Mouse (Mus musculus) c-Kit-positive CD71-negative TER-119-negative erythroid progenitor cells, embryonic 14.5 days (primary cell): ENCODE measurements at regions not wholly inside any gene's neighbourhood (a gene's known extent, or its start where the extent isn't known, plus 50 kb on each side); places are given as distances from the start of the nearest gene placed in this dataset.
"Not testable (repeated sequence)": the region's sequence is repeated elsewhere in the genome, so short reads cannot be mapped to it uniquely, and the experiment has no call there.

Experiments
- DNase-seq: peaks from one replicate; pipeline ENCODE4 v3.0.0-alpha.2; 2013; ENCODE audit warnings: low read depth

GRCm38 (mm10) chr17:4425342-4425741 is 568.8 kb upstream of the Arid1b start:
- DNase-seq = no peak

DNA sequence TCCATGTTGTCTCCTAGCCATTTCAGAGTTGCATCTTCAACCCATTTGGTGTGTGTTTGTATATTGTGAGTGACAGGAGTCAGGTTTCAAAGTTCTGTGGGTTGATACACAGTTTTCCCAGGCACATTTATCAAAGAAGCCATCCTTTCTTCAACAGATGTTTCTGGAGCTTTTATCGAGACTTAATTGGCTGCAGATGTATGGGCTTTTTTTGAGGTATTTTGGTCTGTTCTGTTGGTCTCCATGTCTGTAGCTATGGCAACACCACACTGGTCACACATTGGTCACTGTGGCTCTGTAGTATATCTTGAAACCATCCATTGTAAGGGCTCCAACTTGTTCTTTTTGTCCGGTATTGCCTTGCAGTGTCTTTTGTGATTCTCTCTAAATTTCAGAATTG is 565.1 kb upstream of the Arid1b start:
- DNase-seq = no peak

GRCm38 (mm10) chr17:4445606-4446005 is 548.5 kb upstream of the Arid1b start:
- no peak for DNase-seq

DNA sequence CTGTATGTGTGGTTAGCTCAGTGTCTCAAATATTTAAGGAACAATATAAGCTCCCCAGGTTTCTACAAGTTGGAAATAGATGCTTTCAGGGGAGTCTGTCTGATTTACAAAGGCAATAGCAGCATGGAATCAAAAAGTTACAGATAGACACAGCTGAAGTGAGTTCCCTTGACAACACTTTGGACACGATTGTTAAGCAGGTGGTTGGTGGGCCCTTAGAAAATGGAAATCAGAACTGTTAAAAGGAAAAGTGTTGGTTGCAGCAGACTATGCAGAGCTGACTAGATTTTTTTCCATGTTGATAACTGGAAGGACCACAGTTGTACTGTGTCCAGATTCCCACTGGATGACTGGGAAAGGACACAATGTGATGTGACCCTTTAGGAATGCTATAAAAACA is 536.6 kb upstream of the Arid1b start:
- no peak for DNase-seq

DNA sequence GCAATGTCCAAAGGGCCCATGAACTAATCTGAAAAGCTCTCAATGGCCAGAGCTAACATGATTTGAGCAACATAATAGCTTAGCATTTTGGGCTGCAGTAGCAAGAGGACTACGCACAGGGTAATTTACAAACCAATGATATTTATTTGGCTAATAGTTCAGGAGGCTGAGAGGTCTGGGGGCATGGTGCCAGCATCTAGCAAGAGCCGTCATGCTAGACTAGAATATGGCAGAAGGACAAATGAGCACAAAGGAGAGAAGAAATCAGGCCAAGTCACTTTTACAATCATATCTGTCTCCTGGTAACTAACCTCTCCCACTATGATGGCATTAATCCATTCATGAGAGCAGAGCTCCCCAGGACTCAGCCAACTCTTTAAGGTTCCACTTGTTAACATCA is 532.6 kb upstream of the Arid1b start:
- no peak for DNase-seq

DNA sequence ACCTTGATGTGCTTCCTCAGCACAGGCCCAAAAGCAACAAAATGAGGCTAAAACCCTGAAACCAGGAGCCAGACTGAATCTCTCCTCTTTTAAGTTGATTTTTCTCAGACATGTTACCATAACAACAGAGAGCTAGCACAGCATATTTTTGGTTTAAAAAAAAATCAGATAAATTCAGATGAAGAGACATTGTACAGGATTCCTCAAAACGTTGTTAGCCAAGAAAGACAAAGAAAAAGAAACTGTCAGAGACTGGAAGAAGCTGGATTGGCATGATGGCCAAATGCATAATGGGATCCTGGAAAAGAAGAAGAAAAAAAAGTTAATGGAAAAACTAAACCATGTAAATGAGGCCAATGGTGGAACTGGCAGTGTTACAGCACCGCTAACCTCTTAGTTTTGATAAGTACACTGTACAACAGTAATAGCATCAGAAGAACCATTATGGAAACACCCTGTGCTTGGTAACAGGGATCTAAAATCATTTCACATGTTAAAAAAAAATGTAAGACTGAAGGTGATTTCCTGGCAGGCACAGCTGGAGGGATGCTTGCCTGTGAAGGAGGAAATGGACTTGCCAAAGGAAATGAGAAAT is 529.7 kb upstream of the Arid1b start:
- no peak for DNase-seq

- DNase-seq = no peak
Observed at GRCm38 (mm10) chr17:4465741-4466140, 528.4 kb upstream of the Arid1b start.

DNA sequence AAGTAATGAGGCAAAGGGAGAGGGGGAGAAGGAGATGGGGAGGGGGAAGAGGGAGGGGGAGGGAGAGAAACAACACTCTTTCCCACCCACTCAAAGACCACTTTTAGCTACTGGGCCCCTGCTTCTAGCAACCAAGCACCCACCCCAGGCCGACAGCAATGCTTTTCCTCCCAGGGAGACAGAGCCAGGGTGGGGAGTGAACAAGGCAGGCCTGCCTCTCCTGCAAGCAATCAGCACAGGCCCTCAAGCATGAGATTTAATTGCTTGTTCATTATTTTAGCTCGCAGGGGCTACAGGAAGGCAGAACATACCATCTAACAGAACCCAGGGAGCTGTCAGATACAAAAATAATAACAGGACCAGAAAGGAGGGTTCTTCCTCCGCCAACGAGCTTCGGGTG is 521.7 kb upstream of the Arid1b start:
- DNase-seq = no peak

DNA sequence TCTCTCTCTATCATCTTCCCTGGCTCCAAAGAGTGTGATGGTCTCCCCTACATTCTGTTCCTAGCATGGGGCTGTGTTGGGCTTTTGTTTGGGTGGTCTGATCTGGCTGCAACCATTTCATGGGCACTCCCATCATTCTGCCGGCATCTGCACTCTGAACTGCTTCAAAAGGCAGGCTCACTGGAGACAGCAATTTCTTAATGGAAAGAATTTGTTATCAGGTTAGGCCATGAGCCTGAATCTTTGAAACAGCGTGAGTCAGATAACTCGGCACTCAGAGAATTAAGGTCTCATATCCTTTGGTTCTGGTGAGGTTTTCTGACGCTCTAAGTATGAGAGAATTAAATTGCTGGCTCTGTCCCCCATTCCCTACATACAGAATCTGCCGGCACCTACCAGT is 519.8 kb upstream of the Arid1b start:
- peak; percentile 7 for DNase-seq

GRCm38 (mm10) chr17:4475665-4476064 is 518.5 kb upstream of the Arid1b start:
- DNase-seq = no peak

DNA sequence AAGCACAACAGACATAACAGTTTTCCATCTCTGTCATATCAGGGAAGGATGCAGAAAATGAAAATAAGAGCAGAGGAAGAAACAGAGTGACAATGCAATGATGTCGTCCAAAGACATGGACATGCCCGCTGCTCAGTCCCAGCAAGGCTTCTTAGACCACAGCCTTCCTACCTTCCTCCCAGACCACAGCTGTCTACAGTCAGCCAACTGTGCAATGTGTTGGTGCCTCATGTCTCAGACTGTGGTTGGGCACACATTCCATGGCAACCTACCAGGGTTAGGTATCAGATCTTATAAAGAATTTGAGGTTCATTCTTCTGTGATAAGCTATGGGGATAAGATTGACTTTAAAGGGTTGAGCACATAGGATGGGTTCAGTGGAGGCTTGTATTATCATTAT is 499.7 kb upstream of the Arid1b start:
- DNase-seq = no peak

DNA sequence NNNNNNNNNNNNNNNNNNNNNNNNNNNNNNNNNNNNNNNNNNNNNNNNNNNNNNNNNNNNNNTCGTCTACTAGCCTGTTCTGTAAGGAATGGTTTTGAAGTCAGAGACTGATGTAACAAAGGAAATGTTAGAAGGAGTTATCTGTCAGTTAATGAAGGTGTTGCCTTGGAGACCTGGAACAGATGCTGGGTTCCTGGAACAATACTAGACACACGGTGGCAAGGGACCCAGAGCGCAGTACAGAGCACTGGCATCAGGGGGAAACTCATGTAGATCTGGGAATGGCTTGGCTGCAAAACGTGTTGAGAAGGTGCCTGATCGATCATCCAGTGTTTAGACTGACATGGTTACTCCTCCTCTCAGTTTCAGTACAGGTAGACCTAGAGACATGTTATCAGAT is 493.6 kb upstream of the Arid1b start:
- DNase-seq = no peak

DNA sequence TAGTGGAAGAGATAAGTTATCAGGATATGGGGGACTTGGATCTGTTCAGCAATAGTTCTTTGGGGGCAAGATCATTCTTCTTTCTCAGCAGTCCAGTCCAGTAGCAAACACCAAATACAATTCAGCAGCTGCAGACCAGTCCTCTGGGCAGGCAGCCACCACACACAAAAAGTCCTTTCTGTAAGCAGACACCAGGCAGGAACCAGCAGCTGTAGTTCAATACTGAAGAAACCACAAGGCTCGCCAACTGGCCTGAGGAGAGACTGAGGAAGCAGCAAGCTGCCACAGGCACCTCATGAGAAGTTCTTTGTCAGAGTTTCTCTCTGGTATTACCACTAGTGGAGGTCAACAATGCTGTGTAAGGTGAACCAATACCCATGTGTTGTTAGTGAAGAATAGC is 493.1 kb upstream of the Arid1b start:
- no peak for DNase-seq

DNA sequence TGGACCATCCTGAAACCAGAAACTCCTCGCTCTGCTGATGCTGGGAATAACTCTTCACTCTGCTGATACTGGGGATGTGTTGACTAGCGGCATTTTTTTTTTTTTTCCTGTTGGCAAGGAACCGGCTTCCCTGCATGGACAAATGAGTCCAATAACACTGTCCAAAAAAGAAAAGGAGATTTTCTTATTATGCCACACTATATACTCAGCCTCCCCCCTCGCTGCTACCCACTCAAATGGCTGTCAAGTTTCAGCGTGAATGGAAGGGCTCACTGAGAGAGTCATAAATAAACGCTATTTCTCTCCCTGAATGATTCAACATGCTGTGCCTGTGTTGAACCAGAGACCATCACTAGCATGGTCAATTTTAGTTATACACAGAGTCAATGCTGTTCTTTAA is 489.2 kb upstream of the Arid1b start:
- no peak for DNase-seq

DNA sequence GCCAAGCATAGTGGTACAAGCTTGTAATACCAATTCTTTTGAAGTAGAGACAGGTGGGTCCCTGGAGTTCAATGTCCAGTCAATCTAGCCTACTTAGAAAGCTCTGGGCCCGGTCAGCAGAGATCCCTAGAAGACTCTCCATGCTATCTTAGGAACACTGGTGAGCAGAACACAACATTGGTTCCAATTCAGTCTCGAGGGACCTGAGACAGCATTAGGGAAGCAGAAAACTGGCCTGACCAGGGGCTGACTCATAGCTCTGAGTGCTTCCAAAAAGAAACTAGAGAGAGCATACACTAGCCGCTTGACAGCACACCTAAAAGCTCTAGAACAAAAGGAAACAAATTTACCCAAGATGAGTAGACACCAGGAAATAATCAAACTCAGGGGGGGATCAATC is 484.6 kb upstream of the Arid1b start:
- no peak for DNase-seq

DNA sequence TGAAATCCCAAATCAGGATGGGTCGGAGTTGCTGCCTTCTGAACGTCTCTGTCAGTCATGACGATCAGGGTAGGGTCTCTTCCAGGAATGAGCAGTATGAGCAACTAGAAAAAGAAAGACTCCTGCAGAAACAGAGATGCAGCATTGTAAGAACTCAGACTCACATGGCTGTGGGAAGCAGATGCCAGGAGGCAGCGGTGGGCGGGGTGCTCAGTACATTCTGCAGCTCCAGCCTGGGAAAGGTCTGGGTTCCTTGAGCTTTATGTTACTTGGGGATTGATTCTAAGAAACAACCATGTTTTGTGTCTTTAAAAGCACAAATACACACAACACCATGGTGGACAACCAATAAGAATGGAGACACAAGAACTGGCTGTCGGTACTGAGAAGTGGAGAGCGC is 478.0 kb upstream of the Arid1b start:
- no peak for DNase-seq

DNA sequence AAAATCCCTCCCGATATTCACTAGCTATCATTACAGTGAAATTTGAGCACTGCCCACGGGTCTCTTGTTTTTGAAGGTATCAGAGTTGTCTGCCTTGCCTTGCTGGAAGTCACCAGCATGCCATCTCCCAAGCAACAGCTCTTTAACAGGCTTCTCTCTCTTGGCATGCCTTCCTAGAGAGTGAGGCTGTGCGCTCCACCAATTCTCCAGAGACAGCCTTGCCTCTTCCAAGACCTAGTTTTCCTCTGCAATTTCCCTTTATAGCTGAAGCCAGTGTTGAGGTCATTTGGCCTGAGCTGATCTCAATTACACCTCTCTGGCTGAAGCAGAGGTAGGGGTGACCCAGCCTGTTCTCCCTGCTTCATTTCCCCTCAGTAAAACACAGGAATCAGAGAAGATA is 477.3 kb upstream of the Arid1b start:
- no peak for DNase-seq

DNA sequence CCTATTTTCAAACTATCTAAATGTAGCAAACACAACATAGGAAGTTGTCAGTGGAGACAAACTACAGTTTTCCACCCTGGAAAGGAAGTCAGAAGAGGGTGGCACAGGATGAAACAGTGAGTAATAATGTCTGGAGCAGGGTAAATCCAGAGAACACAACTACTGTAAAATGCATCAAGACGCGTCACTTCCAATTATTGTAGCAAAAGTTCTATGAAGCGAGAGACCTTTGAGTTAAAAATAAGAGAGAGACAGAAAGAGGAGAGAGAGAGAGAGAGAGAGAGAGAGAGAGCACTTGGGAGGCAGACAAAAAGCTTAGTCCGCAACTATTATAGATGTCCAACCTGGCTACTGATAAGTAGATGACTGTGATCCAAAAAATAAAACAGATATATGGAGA is 473.1 kb upstream of the Arid1b start:
- no peak for DNase-seq

DNA sequence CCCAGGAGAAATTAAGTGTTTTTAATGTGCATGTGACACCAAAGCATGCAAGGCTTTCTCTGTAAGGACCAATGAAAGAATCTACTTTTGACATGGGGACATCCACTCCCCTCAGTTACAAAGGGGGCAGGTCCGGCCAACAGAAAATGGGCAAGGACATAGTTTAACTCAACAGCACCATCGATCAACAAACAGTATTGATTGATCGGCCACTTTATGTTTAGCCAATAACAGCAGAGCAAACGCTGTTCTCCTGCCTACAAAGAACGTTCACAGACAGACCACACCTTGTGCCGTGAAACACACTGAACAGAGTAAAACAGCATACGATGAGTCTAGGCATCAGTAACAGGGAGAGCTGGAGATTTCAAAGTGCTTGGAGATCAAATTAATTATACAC is 467.7 kb upstream of the Arid1b start:
- DNase-seq = no peak

GRCm38 (mm10) chr17:4532126-4532525 is 462.0 kb upstream of the Arid1b start:
- no peak for DNase-seq

GRCm38 (mm10) chr17:4540435-4540834 is 453.7 kb upstream of the Arid1b start:
- DNase-seq = no peak

DNA sequence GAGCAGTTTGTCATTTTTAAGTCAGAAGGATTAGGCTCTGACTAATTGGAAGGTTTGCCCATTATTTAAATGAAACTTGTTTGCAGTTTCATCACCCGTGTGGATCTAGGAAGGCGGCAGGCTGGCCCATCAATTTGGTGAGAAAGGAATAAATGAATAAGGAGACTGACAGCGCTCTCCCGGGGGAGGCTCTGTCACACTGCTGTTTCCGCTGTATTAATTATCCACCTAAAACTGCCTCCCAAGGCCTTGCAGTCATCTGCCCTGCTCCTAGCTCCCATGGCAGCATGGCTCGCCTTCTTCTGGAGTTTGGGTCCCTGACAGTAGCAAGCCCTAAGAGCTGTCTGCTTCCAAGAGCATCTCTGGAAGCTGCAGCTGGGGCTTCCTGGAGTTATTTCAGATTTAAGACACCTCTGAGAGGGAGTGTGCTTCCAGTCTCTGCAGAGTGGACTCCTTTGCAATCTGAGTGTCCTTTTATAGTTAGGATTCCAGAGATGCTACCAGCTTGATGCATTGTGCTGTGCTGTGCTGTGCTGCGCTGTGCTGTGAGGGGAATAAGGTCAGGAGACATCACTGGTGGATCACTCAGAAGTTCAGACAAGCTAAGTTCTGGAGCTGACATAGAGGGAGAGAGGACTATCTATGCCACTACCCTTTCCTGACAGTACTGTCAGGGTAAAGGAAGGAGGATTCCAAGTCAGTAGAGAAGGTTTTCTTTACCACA is 452.9 kb upstream of the Arid1b start:
- no peak for DNase-seq

DNA sequence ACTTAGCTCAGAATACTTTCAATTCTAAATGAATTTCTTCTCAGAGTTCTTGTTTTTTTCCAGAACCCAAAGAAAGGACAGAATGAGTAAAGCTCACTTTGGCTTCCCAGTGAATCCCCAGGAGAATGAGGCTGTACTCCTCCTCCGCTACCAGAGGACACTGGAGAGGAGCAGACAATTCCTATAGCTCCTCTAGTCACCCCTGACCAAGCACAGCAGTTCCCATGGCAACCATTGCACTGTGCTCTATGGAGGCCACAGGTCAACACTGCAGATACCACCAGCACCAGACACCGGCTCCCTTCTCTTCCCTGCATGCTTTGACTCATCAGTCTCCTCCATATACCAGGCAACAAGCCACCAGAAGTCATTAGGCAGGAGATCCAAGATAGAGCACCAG is 447.6 kb upstream of the Arid1b start:
- DNase-seq = no peak

- not testable (repeated sequence) for DNase-seq
Observed at GRCm38 (mm10) chr17:4553026-4553425, 441.1 kb upstream of the Arid1b start.
